Mouse (Mus musculus): ENCODE data around the gene Ucp3. TPM values are rescaled to one million over a fixed set of nuclear protein-coding genes. Genes with fewer than 3 reads are reported as not detected.

Gene Ucp3
- total RNA-seq, 2 experiments from 2014 or later = 2.4 to 2.5 TPM

DNA sequence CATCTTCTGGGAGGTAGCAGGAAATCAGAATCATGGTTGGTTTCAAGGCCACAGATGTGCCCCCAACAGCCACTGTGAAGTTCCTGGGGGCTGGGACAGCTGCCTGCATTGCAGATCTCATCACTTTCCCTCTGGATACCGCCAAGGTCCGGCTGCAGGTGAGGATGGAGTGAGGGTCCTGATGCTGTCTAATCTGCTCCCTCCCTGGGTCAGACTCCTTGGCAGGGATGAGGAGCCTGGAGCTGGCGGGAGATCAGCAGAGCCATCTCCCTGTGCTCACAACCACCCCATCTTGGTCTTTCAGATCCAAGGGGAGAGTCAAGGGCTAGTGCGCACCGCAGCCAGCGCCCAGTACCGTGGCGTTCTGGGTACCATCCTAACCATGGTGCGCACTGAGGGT is 24.0 kb downstream of the Ucp3 start:
- intact Hi-C loops (cut with DNase I) = loop anchor here (5.0 kb wide), 1 partner anchor 69 kb away; no protein-coding TSS in a partner anchor
- DNase-seq (ENCODE audit: low spot score in 2 of 2) = no peak

DNA sequence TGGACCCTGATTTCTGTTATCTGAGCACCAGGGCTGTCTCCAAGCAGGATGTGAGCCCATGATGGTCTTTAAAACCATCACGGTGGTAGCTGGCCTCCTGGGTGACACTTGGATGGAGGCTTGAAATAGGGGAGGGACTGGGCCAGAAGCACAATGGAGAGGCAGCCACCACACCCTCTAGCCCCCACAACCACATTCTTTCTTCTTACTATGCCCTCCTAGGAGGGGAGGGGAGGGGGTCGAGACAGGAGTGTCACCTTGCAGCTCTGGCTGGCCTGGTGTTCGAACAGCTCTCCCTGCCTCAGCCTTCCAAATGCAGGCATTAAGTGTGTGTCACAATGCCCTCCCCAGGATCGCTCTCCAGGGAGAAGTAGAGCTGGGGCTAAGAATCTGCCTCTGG is 24.6 kb downstream of the Ucp3 start:
- intact Hi-C loops (cut with DNase I) = loop anchor here (5.0 kb wide), 1 partner anchor 70 kb away; no protein-coding TSS in a partner anchor
- DNase-seq (ENCODE audit: low spot score in 2 of 2) = no peak

DNA sequence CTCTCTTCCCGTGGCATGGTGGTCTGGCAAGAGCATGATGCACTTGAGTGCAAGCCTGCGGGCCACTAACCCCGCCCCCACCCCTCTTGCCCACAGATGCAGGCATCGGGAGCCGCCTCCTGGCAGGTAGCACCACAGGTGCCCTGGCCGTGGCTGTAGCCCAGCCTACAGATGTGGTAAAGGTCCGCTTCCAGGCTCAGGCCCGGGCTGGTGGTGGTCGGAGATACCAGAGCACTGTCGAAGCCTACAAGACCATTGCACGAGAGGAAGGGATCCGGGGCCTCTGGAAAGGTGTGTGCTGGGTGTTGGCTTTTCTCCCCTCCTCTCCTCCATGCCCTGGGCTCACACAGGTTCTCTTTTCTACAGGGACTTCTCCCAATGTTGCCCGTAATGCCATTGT is 25.2 kb downstream of the Ucp3 start:
- intact Hi-C loops (cut with DNase I) = loop anchor here (5.0 kb wide), 1 partner anchor 71 kb away; no protein-coding TSS in a partner anchor

DNA sequence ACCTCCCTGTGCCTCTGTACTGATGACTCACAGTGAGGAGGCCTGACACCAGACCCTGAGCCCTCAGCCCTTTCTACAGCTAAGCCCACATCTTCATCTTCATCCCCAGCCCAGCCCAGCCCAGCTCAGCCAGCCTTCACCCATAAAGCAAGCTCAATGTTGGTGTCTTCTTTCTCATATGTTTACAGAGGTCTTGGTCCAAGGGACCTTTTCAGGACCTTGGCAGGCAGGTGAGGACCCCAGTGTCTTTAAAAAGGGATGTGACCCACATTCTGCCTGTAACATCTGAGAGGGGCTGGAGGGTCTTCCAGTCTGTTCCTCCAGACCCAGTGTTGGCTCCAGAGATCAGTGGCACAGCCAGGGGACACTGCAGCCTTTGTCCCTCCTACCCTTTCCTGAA is 26.7 kb downstream of the Ucp3 start:
- DNase-seq (ENCODE audit: low spot score in 2 of 2) = no peak
- intact Hi-C loops (cut with DNase I) = loop anchor here (5.0 kb wide), 1 partner anchor 72 kb away; no protein-coding TSS in a partner anchor

More for the DNA sequence above, 25.2 kb downstream of the Ucp3 start:
- DNase-seq (ENCODE audit: low spot score in 2 of 2) = no peak

DNA sequence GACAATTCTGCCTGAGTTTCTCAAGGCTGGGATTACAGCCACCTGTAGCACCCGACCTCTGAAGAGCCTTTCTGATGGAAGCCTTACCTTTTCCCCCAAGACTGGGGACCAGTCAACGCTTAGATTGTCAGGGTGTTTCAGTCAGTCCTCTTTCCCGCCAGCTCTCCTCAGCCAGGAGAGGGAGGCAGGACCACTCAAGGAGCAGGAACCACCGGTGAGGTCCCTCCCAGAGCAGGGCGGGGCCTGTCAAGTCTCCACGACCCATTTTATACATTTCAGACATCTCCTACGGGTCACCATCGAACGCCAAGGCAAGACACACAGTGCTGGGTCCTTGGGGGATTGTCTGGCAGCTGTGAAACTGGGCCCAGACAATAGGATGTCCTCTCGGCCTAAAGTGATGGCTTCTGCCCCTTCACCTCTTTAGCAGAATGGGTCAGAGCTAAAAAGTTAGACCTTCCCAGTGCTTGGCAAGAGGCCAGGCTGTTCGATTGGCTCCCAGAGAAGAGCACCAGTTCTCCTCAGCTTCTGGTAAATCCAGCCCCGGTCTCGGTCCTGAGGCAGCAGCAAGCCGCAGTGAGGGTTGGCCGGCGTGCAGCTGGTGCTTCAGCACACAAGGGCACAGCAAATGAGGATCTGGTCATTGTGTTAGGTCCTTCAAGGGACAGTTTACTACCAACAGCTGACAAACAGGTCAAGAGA is 27.6 kb downstream of the Ucp3 start:
- intact Hi-C loops (cut with DNase I) = no loop called here
- DNase-seq (ENCODE audit: low spot score in 2 of 2) = no peak

DNA sequence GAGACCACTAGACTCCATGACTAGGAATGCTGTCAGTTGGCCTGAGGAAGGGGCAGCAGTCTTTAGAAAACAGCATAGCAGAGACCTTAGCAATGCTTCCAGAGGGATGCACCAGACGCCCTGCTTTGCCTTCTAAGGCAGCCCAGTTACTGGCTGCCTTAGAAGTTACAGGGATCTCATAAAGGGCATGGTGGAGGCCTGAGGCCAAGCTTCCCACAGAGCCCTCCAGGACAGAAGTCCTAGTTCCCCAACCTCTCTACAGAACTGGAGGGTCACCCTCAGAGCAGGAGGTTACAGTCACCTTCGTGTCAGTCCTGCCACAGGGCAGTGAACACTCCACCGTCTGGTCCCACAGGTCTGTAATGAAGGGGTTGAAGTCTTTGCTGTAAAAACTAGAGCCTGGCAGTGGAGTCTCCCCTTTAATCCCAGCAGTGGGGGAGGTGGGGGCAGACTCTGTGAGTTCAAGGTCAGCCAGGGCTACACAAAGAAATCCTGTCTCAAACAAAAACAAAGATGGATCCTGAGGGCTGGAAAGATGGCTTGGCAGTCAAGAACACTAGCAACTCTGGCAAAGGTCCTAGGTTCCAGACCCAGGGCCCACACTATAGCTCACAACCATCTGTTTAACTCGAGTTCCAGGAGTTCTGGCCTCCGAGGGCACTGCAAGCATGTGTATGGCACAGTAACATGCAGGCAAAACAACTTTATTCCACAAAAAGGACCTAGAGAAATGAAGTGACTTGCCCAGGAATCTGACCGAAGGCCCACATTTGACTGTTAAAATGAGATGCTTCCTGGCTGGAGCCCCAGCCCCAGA is 28.4 kb downstream of the Ucp3 start:
- intact Hi-C loops (cut with DNase I) = no loop called here
- no peak for DNase-seq (ENCODE audit: low spot score in 2 of 2)

DNA sequence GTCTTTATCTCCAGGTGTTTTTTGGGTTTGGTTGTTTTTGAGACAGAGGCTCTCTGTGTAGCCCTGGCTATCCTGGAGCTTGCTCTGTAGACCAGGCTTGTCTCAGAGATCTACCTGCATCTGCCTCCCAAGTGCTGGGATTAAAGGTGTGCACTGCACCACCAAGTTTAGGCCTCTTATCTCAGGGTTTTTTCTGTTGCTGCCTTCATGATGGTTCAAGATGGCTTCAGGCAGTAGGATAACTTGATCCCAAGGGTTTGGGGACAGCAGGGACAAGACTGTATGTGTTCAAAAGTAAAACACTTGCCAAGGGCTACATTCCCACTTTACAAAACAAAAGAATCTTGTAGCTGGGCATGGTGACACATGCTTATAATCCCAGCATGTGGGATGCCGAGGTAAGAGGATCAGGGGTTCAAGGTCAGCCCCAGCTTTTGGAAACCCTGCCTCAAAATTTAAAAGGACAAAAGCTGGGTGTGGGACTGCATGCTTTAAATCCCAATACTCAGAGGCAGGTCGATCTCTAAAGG is 29.1 kb downstream of the Ucp3 start:
- DNase-seq (ENCODE audit: low spot score in 2 of 2) = no peak
- intact Hi-C loops (cut with DNase I) = no loop called here

DNA sequence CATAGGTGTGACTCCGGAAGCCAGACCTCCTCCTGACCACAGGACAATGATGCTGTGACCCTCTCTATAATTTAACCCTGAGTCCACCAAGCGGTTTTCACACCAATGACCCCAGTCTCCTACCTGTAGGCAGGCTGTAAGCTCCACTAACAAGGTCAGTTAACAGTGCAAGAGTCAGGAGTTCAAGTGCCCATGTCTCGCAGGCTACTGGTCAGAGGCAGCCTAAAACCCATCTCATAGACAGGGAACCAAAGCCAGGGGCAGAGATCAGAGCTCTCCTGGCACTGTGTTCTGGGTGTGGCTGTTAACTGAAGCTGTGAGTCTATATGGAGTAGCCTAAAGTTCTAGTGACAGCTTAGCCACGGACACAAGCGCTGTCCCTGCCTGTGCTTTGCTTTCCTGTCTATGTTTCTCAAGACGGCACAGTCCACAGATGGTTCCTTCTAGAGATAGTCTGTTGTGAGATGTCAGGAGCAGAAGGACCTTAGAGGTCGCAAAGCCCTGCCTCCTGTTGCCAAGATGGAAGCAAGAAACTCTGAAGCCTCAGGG is 29.7 kb downstream of the Ucp3 start:
- no peak for DNase-seq (ENCODE audit: low spot score in 2 of 2)
- intact Hi-C loops (cut with DNase I) = no loop called here

DNA sequence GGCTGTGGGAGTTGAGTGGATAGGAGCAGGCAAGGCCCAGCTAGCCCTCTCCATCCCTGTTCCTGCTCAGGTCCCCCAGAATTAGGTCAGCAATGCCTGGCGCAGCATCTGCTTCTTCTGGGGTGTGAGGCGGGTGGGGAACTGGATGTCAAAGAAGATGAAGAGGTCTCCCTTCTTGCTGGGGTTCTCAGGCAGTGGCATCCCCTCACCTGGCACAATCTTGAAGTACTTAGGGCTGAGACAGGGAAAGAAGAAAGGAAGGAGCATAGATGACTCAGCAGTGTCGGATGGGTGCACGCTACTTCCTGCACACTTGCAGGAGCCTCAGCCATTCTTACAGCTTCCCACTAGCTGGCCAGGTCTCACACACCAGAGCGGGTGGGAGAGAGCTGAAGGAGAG is 30.3 kb downstream of the Ucp3 start:
- intact Hi-C loops (cut with DNase I) = no loop called here
- no peak for DNase-seq (ENCODE audit: low spot score in 2 of 2)

DNA sequence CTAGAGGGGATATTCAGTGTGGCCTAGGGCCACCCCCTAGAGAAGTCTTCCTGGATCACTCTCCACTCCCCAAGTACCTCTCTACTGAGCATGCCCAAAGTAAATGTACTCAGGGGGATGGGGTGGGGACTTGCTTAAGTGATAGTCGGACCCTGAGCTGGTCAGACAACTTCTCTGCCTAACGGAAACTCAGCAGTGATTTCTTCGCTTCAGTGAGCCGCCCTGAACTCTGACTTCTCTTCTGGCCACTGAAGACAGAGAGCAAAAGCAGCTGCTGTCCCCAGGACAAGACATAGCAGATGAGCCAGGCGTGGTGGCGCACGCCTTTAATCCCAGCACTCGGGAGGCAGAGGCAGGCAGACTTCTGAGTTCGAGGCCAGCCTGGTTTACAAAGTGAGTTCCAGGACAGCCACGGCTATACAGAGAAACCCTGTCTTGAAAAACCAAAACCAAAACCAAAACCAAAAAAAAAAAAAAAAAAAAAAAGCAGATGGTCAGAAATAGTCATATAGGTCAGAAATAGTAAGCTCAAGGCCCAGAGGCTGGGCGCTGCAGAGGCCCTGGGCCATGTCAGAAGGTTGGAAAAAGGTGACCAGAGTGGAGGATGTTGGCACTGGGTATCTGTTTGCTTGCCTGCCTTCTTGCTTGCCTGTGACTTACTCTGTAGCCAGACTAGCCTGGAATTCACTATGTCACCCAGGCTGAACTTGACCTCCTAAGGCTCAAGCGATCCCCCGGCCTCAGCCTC is 32.1 kb downstream of the Ucp3 start:
- intact Hi-C loops (cut with DNase I) = no loop called here
- no peak for DNase-seq (ENCODE audit: low spot score in 2 of 2)

DNA sequence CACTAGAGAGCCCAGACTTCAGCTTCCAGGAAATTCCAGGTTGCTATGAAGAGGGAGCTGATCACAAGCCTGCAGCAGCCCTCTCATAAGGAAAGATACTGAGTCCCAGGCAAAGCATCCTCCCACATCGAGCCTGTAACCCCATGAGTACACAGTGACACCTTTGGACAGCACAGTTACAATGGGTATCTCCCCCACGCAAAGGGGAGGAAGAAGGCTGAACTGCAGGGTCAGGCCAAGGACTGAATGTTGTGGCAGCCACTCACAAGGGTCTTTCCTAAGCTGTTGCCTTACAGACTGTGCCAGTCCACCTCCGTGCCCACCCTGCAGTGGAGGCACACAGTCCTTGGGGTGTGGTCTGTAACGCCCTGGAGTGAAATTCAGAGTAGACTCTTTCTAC is 33.7 kb downstream of the Ucp3 start:
- intact Hi-C loops (cut with DNase I) = no loop called here
- DNase-seq (ENCODE audit: low spot score in 2 of 2) = no peak

DNA sequence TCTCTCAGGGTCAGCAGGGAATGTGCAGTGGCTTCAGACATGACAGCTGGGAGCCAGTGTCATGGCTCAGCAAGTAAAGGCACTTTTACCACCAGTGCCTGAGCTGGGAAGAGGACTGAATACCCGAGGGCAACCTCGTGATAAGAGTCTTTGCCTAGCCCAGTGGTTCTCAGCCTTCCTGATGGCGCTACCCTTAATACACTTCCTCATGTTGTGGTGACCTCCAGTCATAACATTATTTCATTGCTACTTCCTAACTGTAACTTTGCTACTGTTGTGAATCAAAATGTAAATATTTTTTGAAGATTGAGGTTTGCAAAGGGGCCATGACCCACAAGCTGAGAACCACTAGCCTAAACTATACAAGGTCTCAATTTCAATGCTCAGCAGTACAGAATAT is 35.9 kb downstream of the Ucp3 start:
- intact Hi-C loops (cut with DNase I) = no loop called here
- DNase-seq (ENCODE audit: low spot score in 2 of 2) = no peak

DNA sequence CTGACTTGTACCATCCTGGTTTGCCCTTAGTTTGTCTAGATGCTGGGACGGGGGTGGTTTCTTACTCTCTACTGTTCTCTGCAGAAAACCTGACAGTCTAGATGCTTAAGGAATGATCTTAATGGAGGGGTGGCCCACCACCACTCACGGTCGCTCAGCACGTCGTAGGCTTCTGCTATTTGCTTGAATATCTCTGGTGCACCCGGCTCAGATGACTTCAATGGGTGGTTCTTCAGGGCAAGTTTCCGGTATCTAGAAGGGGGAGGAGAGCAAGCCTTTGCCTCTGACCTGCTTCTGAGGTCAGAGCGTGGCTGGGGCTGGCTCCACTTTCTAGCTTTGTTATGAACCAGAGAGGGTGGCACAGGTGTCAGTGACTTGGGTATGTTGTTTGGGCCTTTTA is 38.8 kb downstream of the Ucp3 start:
- intact Hi-C loops (cut with DNase I) = loop anchor here (5.0 kb wide), 1 partner anchor 84 kb away; no protein-coding TSS in a partner anchor

DNA sequence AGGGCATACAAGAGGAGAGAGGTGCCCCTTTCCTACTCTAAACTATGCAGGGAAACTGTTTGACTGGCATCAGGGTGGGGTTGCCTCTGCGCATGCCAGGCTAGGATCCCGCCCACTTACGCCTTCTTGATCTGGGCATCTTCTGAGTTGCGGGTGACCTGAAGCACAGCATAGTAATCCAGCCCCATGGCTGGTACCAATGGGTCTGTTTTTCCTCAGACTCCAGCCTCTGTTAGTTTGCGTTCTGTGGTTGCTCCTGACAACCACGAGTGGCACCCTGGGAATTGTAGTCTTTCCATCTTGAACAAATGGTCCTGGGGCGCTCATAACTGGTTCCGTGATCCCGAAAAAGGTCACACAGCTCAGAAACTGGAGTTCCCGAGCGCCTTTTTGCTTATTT is 41.8 kb downstream of the Ucp3 start, which contains the start of gene Dnajb13:
Gene Dnajb13, minus strand, starts transcription at position 388 of the 400 bp plus-strand sequence.
- intact Hi-C loops (cut with DNase I) = loop anchor here (5.0 kb wide), 1 partner anchor 87 kb away; no protein-coding TSS in a partner anchor
- peak in 1 of 2 experiments; percentile 26 for DNase-seq (ENCODE audit: low spot score in 2 of 2)

More for the DNA sequence above, 38.8 kb downstream of the Ucp3 start:
- DNase-seq (ENCODE audit: low spot score in 2 of 2) = no peak

DNA sequence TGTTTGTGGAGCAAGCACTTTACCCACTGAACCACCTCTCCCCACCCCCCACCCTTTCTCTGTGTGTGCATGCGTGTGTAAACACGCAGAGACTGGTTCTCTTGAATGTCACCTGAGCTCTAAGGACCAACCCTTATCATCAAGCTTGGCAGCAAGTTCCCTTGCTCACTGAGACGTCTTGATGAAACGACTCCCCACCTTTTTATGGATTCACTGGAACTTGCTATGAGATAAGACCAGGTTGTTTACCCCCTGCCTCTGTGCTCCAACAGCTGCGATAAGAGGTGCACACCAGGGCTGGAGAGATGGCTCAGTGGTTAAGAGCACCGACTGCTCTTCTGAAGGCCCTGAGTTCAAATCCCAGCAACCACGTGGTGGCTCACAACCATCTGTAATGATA is 47.4 kb downstream of the Ucp3 start:
- intact Hi-C loops (cut with DNase I) = loop anchor here (1.0 to 10.0 kb wide), 4 partner anchors 117 to 347 kb away; no protein-coding TSS in a partner anchor
- DNase-seq (ENCODE audit: low spot score in 2 of 2) = no peak

DNA sequence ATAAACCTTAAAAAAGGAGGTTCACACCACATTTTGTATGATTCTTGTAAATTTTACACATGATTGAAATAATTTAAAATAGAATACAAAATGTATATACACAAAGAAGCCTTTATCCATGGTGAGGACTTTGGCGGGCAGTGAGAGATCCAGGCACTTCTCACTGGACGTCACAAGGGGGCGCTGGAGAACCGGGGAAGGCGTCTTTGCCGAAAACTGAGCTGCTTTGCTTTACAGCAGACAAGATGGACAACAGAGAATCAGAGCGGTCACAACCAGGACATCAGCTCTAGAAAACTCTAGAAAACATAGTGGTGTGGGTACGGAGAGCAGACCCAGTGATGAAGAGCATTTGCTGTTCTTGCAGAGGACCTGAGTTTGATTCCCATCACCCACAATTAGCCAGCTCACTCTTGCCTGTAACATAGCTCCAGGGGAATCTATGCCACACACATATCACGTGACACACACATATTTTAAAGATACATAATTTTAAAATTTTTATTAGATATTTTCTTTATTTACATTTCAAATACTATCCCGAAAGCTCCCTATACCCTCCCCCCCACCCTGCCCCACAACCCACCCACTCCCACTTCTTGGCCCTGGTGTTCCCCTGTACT is 48.0 kb downstream of the Ucp3 start:
- intact Hi-C loops (cut with DNase I) = loop anchor here (1.0 to 10.0 kb wide), 4 partner anchors 117 to 347 kb away; no protein-coding TSS in a partner anchor
- DNase-seq (ENCODE audit: low spot score in 2 of 2) = peak; percentile 65 to 82

DNA sequence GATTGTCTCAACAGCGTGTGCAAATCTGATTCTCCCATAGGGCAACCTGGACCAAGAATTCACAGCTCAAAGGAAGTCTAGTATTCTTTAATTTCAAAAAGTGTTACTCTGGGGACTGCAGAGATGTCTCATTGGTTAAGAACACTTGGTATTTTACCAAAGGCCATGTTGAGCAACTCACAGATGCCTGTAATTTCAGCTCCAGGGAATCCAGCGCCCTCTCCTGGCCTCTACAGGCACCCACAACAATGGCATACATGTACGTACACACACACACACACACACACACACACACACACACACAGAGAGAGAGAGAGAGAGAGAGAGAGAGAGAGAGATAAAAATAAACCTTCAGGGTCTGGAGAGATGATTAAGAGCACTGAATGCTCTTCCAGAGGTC is 49.4 kb downstream of the Ucp3 start:
- intact Hi-C loops (cut with DNase I) = loop anchor here (5.0 to 10.0 kb wide), 2 partner anchors 293 to 345 kb away; no protein-coding TSS in a partner anchor

DNA sequence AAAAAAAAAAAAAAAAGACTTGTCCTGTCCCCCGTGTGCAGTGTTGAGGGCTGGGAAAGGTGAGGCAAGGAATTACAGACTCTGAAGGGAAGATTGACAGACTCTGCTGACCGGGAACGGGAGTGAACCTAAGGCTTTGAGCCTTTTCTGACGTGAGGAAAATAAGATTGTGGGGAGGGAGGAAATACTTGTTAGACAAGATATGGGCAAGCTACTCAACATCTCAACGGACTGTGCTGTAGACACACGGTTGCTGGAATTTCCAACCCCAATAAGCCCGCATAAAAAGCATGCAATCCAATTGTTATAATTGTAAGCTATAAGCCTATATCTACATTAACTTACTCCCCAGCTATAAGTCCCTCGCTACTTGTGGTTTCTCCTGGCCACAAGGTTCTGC is 51.9 kb downstream of the Ucp3 start:
- intact Hi-C loops (cut with DNase I) = loop anchor here (5.0 to 10.0 kb wide), 2 partner anchors 290 to 343 kb away; no protein-coding TSS in a partner anchor
- no peak for DNase-seq (ENCODE audit: low spot score in 2 of 2)

More for the DNA sequence above, 49.4 kb downstream of the Ucp3 start:
- DNase-seq (ENCODE audit: low spot score in 2 of 2) = no peak

DNA sequence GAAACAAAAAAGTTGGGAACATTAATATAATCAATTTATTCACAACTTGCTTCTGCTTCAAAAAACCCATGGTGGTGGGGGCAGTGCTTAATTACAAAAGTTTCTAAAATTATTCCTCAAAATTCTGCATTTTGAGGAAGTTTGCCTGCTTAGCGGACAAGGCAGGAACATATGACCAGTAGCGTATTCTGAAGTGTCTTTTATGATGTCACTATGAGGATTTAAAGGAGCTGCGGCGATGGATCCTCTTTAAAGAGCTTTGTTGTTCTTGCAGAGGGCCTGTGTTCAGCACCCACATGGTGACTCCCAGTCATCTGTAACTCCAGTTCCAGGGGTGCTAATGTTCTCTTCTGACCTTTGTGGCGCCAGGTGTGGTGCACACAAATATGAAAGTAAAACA is 58.0 kb downstream of the Ucp3 start:
- no peak for DNase-seq (ENCODE audit: low spot score in 2 of 2)
- intact Hi-C loops (cut with DNase I) = no loop called here
